ENCODE assay signal across 22 mouse cellular contexts in genomic region chr11:17169262-17169661, GRCm38 (mm10). TPM values are rescaled to one million over a fixed set of nuclear protein-coding genes. Genes with fewer than 3 reads are reported as not detected.
DNase-seq lines count a peak whose midpoint lies in the region; ATAC-seq and TF ChIP-seq lines count a peak whose summit lies in the region.
"Had no signal": no experiment of that assay in that cellular context is flagged by ENCODE, and none has a peak within 500 bp of the region (broad histone marks: within the 10 kb centered on the region; RNA-seq: fewer than 3 reads in every experiment).

No protein-coding gene starts in this region.

- no peaks in the 10 kb centered on the region for H3K9me3 ChIP-seq in liver, embryonic 11.5 days (ENCODE audit: control insufficient read depth, low read length)
- H3K9me3 ChIP-seq in stomach, postnatal 0 days (ENCODE audit: control insufficient read depth, low read length): no peaks in the 10 kb centered on the region
- H3K9me3 ChIP-seq: heart, embryonic 10.5 days had no signal

- no peak overlapping the region for H3K9ac ChIP-seq in liver, adult 2 months (ENCODE audit: low read depth, low read length)
- no peak overlapping the region for H3K9ac ChIP-seq in liver, embryonic 11.5 days (ENCODE audit: low read depth, low read length)
- H3K9ac ChIP-seq in stomach, postnatal 0 days (ENCODE audit: low read length): no peak overlapping the region
- H3K9ac ChIP-seq: embryonic facial prominence, embryonic 13.5 days; forebrain, embryonic 12.5 days; forebrain, postnatal 0 days; hindbrain, embryonic 13.5 days had no signal

- TF ChIP-seq EP300 in stomach, postnatal 0 days (optimal IDR thresholded peaks at IDR 0.05): no peak

- intact Hi-C loops in gastrocnemius, adult 2 months (cut with DNase I): no loop called here
- intact Hi-C loops in gastrocnemius, postnatal 14 days (cut with DNase I; ENCODE audit: low total_unique reads): loop anchor here (10.0 kb wide), 1 partner anchor 46 kb away; the partner anchor contains the start of gene Pno1

- no peak for ATAC-seq in liver, embryonic 11.5 days (replicated peaks; ENCODE audit: low FRiP score)
- ATAC-seq in stomach, postnatal 0 days (ENCODE audit: low FRiP score, low TSS enrichment): 0 out of 2 replicates have a peak, but pooled peaks have one; percentile 24
- ATAC-seq: CD4-positive, CD25-positive, alpha-beta regulatory T cell, adult 4 months; forebrain, postnatal 0 days; hindbrain, postnatal 0 days had no signal

- H3K4me1 ChIP-seq in liver, adult 2 months (ENCODE audit: control insufficient read depth, insufficient read depth, low read length): peaks cover 29% of the 10 kb centered on the region
- H3K4me1 ChIP-seq in liver, embryonic 11.5 days (replicated peaks; ENCODE audit: control insufficient read depth, insufficient read depth, low read length): peaks cover 13% of the 10 kb centered on the region
- H3K4me1 ChIP-seq in stomach, postnatal 0 days (replicated peaks; ENCODE audit: control insufficient read depth, insufficient read depth): 0 out of 2 replicates have a peak, but pooled peaks cover 5% of the 10 kb centered on the region

- TF ChIP-seq CTCF in gastrocnemius, adult 2 months (IDR thresholded peaks at IDR 0.05): no peak
- TF ChIP-seq CTCF in liver, adult 2 months (IDR thresholded peaks at IDR 0.05; ENCODE audit: low read depth, low read length): no peak
- TF ChIP-seq CTCF in stomach, postnatal 0 days (IDR thresholded peaks at IDR 0.05; ENCODE audit: low read depth): no peak

- no peak for DNase-seq in gastrocnemius, adult 2 months
- DNase-seq in gastrocnemius, postnatal 14 days: no peak
- DNase-seq in liver, adult 2 months (ENCODE audit: extremely low read depth, low read depth, low spot score): peak; percentile 51
- DNase-seq in liver, embryonic 11.5 days (ENCODE audit: low spot score): no peak
- DNase-seq in Muller cell, postnatal 12 days (ENCODE audit: inconsistent ontology term): peak; percentile 49
- no peak for DNase-seq in stomach, postnatal 0 days (ENCODE audit: low spot score)
- DNase-seq in cerebellum, postnatal 14 days: no peak
- DNase-seq: adrenal gland, postnatal 14 days; B cell, adult 2 months; cerebellum, adult 11-12 months; cerebellum, adult 9-10 months; cerebellum, postnatal 36 days; forebrain, postnatal 0 days; gastrocnemius, postnatal 36 days; heart, adult 11 months; heart, postnatal 14 days had no signal

- no peak overlapping the region for H3K4me3 ChIP-seq in gastrocnemius, adult 2 months
- H3K4me3 ChIP-seq in liver, adult 2 months (ENCODE audit: insufficient read depth, low read depth, low read length): no peak overlapping the region
- no peak overlapping the region for H3K4me3 ChIP-seq in liver, embryonic 11.5 days (ENCODE audit: low read depth, low read length)
- H3K4me3 ChIP-seq in stomach, postnatal 0 days (ENCODE audit: low read depth, low read length): no peak overlapping the region
- H3K4me3 ChIP-seq: embryonic facial prominence, embryonic 13.5 days; forebrain, embryonic 12.5 days; heart, embryonic 10.5 days; hindbrain, embryonic 13.5 days had no signal

- H3K27me3 ChIP-seq in liver, adult 2 months (ENCODE audit: control insufficient read depth, insufficient read depth, low read length): no peaks in the 10 kb centered on the region
- H3K27me3 ChIP-seq in liver, embryonic 11.5 days (replicated peaks; ENCODE audit: control insufficient read depth, insufficient read depth, low read length): no peaks in the 10 kb centered on the region
- no peaks in the 10 kb centered on the region for H3K27me3 ChIP-seq in stomach, postnatal 0 days (ENCODE audit: control insufficient read depth, insufficient read depth, low read length)
- H3K27me3 ChIP-seq: embryonic facial prominence, embryonic 13.5 days; forebrain, embryonic 12.5 days; hindbrain, embryonic 13.5 days had no signal

- no peak for TF ChIP-seq POLR2A in liver, adult 2 months (IDR thresholded peaks at IDR 0.05; ENCODE audit: extremely low read depth, insufficient read depth, low read length)

- no peaks in the 10 kb centered on the region for H3K36me3 ChIP-seq in liver, adult 2 months (ENCODE audit: control insufficient read depth, insufficient read depth, low read length)
- H3K36me3 ChIP-seq in liver, embryonic 11.5 days (ENCODE audit: control insufficient read depth, insufficient read depth, low read length): peaks cover 2% of the 10 kb centered on the region; the same call in 1 of the 2 replicates
- H3K36me3 ChIP-seq in stomach, postnatal 0 days (ENCODE audit: control insufficient read depth, insufficient read depth, low read length): no peaks in the 10 kb centered on the region

- no peak overlapping the region for H3K4me2 ChIP-seq in liver, embryonic 11.5 days
- no peak overlapping the region for H3K4me2 ChIP-seq in stomach, postnatal 0 days (replicated peaks; ENCODE audit: low read depth)
- H3K4me2 ChIP-seq: embryonic facial prominence, embryonic 13.5 days; forebrain, embryonic 12.5 days; hindbrain, embryonic 13.5 days had no signal

- WGBS in liver, adult 2 months: 43% methylated on average over 2 of the region's 2 CpGs
- 86% methylated on average over 2 of the region's 2 CpGs for WGBS in liver, embryonic 11.5 days
- WGBS in stomach, postnatal 0 days: 39% methylated on average over 2 of the region's 2 CpGs

- H3K27ac ChIP-seq in gastrocnemius, adult 2 months: peak overlapping the region; percentile 50
- peak overlapping the region; percentile 44; the same call in 1 of the 2 replicates for H3K27ac ChIP-seq in liver, adult 2 months (replicated peaks; ENCODE audit: insufficient read depth, low read depth, low read length)
- H3K27ac ChIP-seq in liver, embryonic 11.5 days (ENCODE audit: low read depth, low read length): no peak overlapping the region
- H3K27ac ChIP-seq in stomach, postnatal 0 days (replicated peaks): no peak overlapping the region; the same call in 1 of the 2 replicates
- H3K27ac ChIP-seq: embryonic facial prominence, embryonic 13.5 days; forebrain, embryonic 12.5 days; heart, embryonic 10.5 days; hindbrain, embryonic 13.5 days; hindbrain, postnatal 0 days had no signal

- peaks cover 50% of the 10 kb centered on the region for H3K79me2 ChIP-seq in liver, adult 2 months (ENCODE audit: control insufficient read depth, insufficient read depth, low read length)

RNA-seq across cellular contexts. Expression of gene Ppp3r1, which starts 10.2 kb away (rescaled TPM):
- total RNA-seq in gastrocnemius, adult 2 months (2021): 100 to 1,000 TPM; 123 to 135 TPM
- 100 to 1,000 TPM; 164 to 178 TPM for total RNA-seq in gastrocnemius, postnatal 14 days (2021)
- total RNA-seq in liver, adult 2 months (2014; rRNA removed): 21.4 and 22.8 TPM in 2 replicates
- polyA plus RNA-seq in liver, adult 2 months (2012; rRNA removed): 15.1 and 18.1 TPM in 2 replicates
- 79.5 and 88.8 TPM in 2 replicates for polyA plus RNA-seq in liver, embryonic 11.5 days (2014; fragmentation: Nextera tagmentation; extraction: Ambion mirVana)
- polyA plus RNA-seq in stomach, postnatal 0 days (2015; fragmentation: Nextera tagmentation; extraction: Ambion mirVana): 76.9 and 77.9 TPM in 2 replicates

RNA-seq across cellular contexts. Expression of gene Wdr92, which starts 12.6 kb away (rescaled TPM):
- 10 to 100 TPM in 1 of 2 experiments, 1 to 10 TPM in 1; 5.9 to 10.3 TPM for total RNA-seq in gastrocnemius, adult 2 months (2021)
- 1 to 10 TPM; 5.0 to 6.6 TPM for total RNA-seq in gastrocnemius, postnatal 14 days (2021)
- 9.3 and 11.5 TPM in 2 replicates for total RNA-seq in liver, adult 2 months (2014; rRNA removed)
- polyA plus RNA-seq in liver, adult 2 months (2012; rRNA removed): 4.9 and 5.5 TPM in 2 replicates
- 34.0 and 35.9 TPM in 2 replicates for polyA plus RNA-seq in liver, embryonic 11.5 days (2014; fragmentation: Nextera tagmentation; extraction: Ambion mirVana)
- polyA plus RNA-seq in stomach, postnatal 0 days (2015; fragmentation: Nextera tagmentation; extraction: Ambion mirVana): 16.2 and 16.6 TPM in 2 replicates

RNA-seq across cellular contexts. Expression of gene Pno1, which starts 42.1 kb away (rescaled TPM):
- total RNA-seq in gastrocnemius, adult 2 months (2021): 10 to 100 TPM; 47.6 to 55.4 TPM
- 10 to 100 TPM; 43.3 to 45.4 TPM for total RNA-seq in gastrocnemius, postnatal 14 days (2021)
- total RNA-seq in liver, adult 2 months (2014; rRNA removed): 26.8 and 30.7 TPM in 2 replicates
- 4.0 and 4.1 TPM in 2 replicates for polyA plus RNA-seq in liver, adult 2 months (2012; rRNA removed)
- polyA plus RNA-seq in liver, embryonic 11.5 days (2014; fragmentation: Nextera tagmentation; extraction: Ambion mirVana): 124 and 126 TPM in 2 replicates
- polyA plus RNA-seq in stomach, postnatal 0 days (2015; fragmentation: Nextera tagmentation; extraction: Ambion mirVana): 60.4 and 61.2 TPM in 2 replicates

Comparison
In these comparisons a context has a peak if more than half of its experiments do, and no peak if none do; other contexts are left out.
1. DNase-seq: peak in liver, adult 2 months (single experiment) and Muller cell, postnatal 12 days (single experiment); none in gastrocnemius, adult 2 months (single experiment), gastrocnemius, postnatal 14 days (single experiment), liver, embryonic 11.5 days (single experiment), stomach, postnatal 0 days (single experiment) and cerebellum, postnatal 14 days (0 of 2).
2. H3K27ac ChIP-seq: peak in gastrocnemius, adult 2 months (single experiment) and liver, adult 2 months (single experiment); none in liver, embryonic 11.5 days (single experiment) and stomach, postnatal 0 days (single experiment).